Mouse (Mus musculus): Measurements from ENCODE around the gene Taf12. TPM values are rescaled to one million over a fixed set of nuclear protein-coding genes. Genes with fewer than 3 reads are reported as not detected.
"Not testable (repeated sequence)": the region's sequence is repeated elsewhere in the genome, so short reads cannot be mapped to it uniquely, and the experiment has no call there.

Taf12 gene
- total RNA-seq, 1 experiment, result 21.9 TPM

GRCm38 (mm10) chr4:132301486-132301885 is 27.3 kb downstream of the Taf12 start:
- H3K4me1 ChIP-seq (ENCODE audit: control insufficient read depth in 2 of 2, insufficient read depth in 2 of 2, low read length in 2 of 2, poor library complexity in 1 of 2), result peaks cover 0 to 11% of the 10 kb centered on the region in 2 experiments; a peak in 2 of 4 replicates
- no peak for DNase-seq (ENCODE audit: low read depth, low spot score)
- in situ Hi-C loops (cut with MboI; ENCODE audit: low sequenced_read_pairs in 2 of 2, unreplicated experiment in 2 of 2), result no loop called here
- H3K9ac ChIP-seq (ENCODE audit: insufficient read depth, low read depth, low read length, poor library complexity, severe bottlenecking), result no peak overlapping the region
- H3K36me3 ChIP-seq (ENCODE audit: control insufficient read depth, insufficient read depth, low read length, poor library complexity, severe bottlenecking), result no peaks in the 10 kb centered on the region
- TF ChIP-seq MAFK (IDR thresholded peaks at IDR 0.05; ENCODE audit: insufficient read depth, low read depth, low read length) (no peak), ZC3H11A (IDR thresholded peaks at IDR 0.05; ENCODE audit: borderline replicate concordance, low read depth, low read length) (no peak), ZNF384 (IDR thresholded peaks at IDR 0.05; ENCODE audit: low read depth, low read length) (no peak), HCFC1 (IDR thresholded peaks at IDR 0.05; ENCODE audit: borderline replicate concordance, insufficient read depth, low read length) (no peak), CHD2 (IDR thresholded peaks at IDR 0.05; ENCODE audit: low read depth, low read length) (no peak)
- H3K9me3 ChIP-seq (ENCODE audit: control insufficient read depth, insufficient read depth, low read depth, low read length), result no peaks in the 10 kb centered on the region
- no peak overlapping the region for H3K27ac ChIP-seq (ENCODE audit: insufficient read depth, low read depth, low read length, poor library complexity, severe bottlenecking)
- H3K4me3 ChIP-seq (ENCODE audit: insufficient read depth in 1 of 2, low read depth in 1 of 2, low read length in 2 of 2, poor library complexity in 1 of 2, severe bottlenecking in 1 of 2), result no peak overlapping the region

- H3K9me3 ChIP-seq (ENCODE audit: control insufficient read depth, insufficient read depth, low read depth, low read length), result no peaks in the 10 kb centered on the region
- peaks cover 0 to 11% of the 10 kb centered on the region in 2 experiments; a peak in 2 of 4 replicates for H3K4me1 ChIP-seq (ENCODE audit: control insufficient read depth in 2 of 2, insufficient read depth in 2 of 2, low read length in 2 of 2, poor library complexity in 1 of 2)
- H3K9ac ChIP-seq (ENCODE audit: insufficient read depth, low read depth, low read length, poor library complexity, severe bottlenecking), result peak overlapping the region; percentile 68; the same call in 1 of the 2 replicates
- H3K4me3 ChIP-seq (ENCODE audit: insufficient read depth in 1 of 2, low read depth in 1 of 2, low read length in 2 of 2, poor library complexity in 1 of 2, severe bottlenecking in 1 of 2), result peak overlapping the region; percentile 76 to 81
- peak overlapping the region; percentile 38; the same call in 1 of the 2 replicates for H3K27ac ChIP-seq (ENCODE audit: insufficient read depth, low read depth, low read length, poor library complexity, severe bottlenecking)
- no peak for DNase-seq (ENCODE audit: low read depth, low spot score)
- in situ Hi-C loops (cut with MboI; ENCODE audit: low sequenced_read_pairs in 2 of 2, unreplicated experiment in 2 of 2), result no loop called here
- H3K36me3 ChIP-seq (ENCODE audit: control insufficient read depth, insufficient read depth, low read length, poor library complexity, severe bottlenecking), result no peaks in the 10 kb centered on the region
- no peak for TF ChIP-seq HCFC1 (IDR thresholded peaks at IDR 0.05; ENCODE audit: borderline replicate concordance, insufficient read depth, low read length)
- no peak for TF ChIP-seq ZNF384 (IDR thresholded peaks at IDR 0.05; ENCODE audit: low read depth, low read length)
- TF ChIP-seq CHD2 (IDR thresholded peaks at IDR 0.05; ENCODE audit: low read depth, low read length), result no peak
- no peak for TF ChIP-seq MAFK (IDR thresholded peaks at IDR 0.05; ENCODE audit: insufficient read depth, low read depth, low read length)
- TF ChIP-seq ZC3H11A (IDR thresholded peaks at IDR 0.05; ENCODE audit: borderline replicate concordance, low read depth, low read length), result no peak
Observed at GRCm38 (mm10) chr4:132301965-132302938, 28.1 kb downstream of the Taf12 start.

- peaks cover 0 to 11% of the 10 kb centered on the region in 2 experiments; a peak in 2 of 4 replicates for H3K4me1 ChIP-seq (ENCODE audit: control insufficient read depth in 2 of 2, insufficient read depth in 2 of 2, low read length in 2 of 2, poor library complexity in 1 of 2)
- DNase-seq (ENCODE audit: low read depth, low spot score), result no peak
- H3K27ac ChIP-seq (ENCODE audit: insufficient read depth, low read depth, low read length, poor library complexity, severe bottlenecking), result peak within 1 kb of the TSS; percentile 38; the same call in 1 of the 2 replicates
- no peak for TF ChIP-seq CHD2 (IDR thresholded peaks at IDR 0.05; ENCODE audit: low read depth, low read length)
- no peak for TF ChIP-seq HCFC1 (IDR thresholded peaks at IDR 0.05; ENCODE audit: borderline replicate concordance, insufficient read depth, low read length)
- TF ChIP-seq MAFK (IDR thresholded peaks at IDR 0.05; ENCODE audit: insufficient read depth, low read depth, low read length), result no peak
- no peak for TF ChIP-seq ZNF384 (IDR thresholded peaks at IDR 0.05; ENCODE audit: low read depth, low read length)
- H3K36me3 ChIP-seq (ENCODE audit: control insufficient read depth, insufficient read depth, low read length, poor library complexity, severe bottlenecking), result no peaks in the 10 kb centered on the region
- H3K9me3 ChIP-seq (ENCODE audit: control insufficient read depth, insufficient read depth, low read depth, low read length), result no peaks in the 10 kb centered on the region
- in situ Hi-C loops (cut with MboI; ENCODE audit: low sequenced_read_pairs in 2 of 2, unreplicated experiment in 2 of 2), result no loop called here
- H3K9ac ChIP-seq (ENCODE audit: insufficient read depth, low read depth, low read length, poor library complexity, severe bottlenecking), result peak within 1 kb of the TSS; percentile 68
- peak within 1 kb of the TSS; percentile 76 to 81 for H3K4me3 ChIP-seq (ENCODE audit: insufficient read depth in 1 of 2, low read depth in 1 of 2, low read length in 2 of 2, poor library complexity in 1 of 2, severe bottlenecking in 1 of 2)
Observed at GRCm38 (mm10) chr4:132302939-132303479, 28.8 kb downstream of the Taf12 start, which contains the start of gene Rab42. Gene Rab42, minus strand, starts transcription at chr4:132303385.

DNA sequence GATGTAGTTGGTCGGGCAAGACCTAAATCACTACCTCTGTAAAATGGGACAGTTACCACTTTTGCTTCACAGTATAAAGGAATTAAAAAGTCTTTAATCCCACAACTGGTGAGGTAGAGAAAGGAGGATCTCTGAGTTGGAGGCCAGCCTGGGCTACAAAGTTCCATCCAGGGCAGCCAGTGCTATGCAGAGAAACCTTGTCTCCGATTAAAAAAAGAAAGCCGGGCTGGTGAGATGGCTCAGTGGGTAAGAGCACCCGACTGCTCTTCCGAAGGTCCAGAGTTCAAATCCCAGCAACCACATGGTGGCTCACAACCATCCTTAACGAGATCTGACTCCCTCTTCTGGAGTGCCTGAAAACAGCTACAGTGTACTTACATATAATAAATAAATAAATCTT is 29.3 kb downstream of the Taf12 start:
- H3K4me3 ChIP-seq (ENCODE audit: insufficient read depth in 1 of 2, low read depth in 1 of 2, low read length in 2 of 2, poor library complexity in 1 of 2, severe bottlenecking in 1 of 2), result peak overlapping the region; percentile 13 to 76
- in situ Hi-C loops (cut with MboI; ENCODE audit: low sequenced_read_pairs in 2 of 2, unreplicated experiment in 2 of 2); DNase-seq (ENCODE audit: low read depth, low spot score); H3K9me3 ChIP-seq (ENCODE audit: control insufficient read depth, insufficient read depth, low read depth, low read length); H3K36me3 ChIP-seq (ENCODE audit: control insufficient read depth, insufficient read depth, low read length, poor library complexity, severe bottlenecking); H3K27ac ChIP-seq (ENCODE audit: insufficient read depth, low read depth, low read length, poor library complexity, severe bottlenecking): not testable (repeated sequence)
- H3K9ac ChIP-seq (ENCODE audit: insufficient read depth, low read depth, low read length, poor library complexity, severe bottlenecking), result peak overlapping the region; percentile 21; the same call in 1 of the 2 replicates
- peaks cover 0 to 11% of the 10 kb centered on the region in 2 experiments; a peak in 2 of 4 replicates for H3K4me1 ChIP-seq (ENCODE audit: control insufficient read depth in 2 of 2, insufficient read depth in 2 of 2, low read length in 2 of 2, poor library complexity in 1 of 2)

Measured in ES-E14 (cell line).